Mouse (Mus musculus) lung, embryonic 16.5 days (tissue): ENCODE measurements around the gene Mafb. TPM values are rescaled to one million over a fixed set of nuclear protein-coding genes. Genes with fewer than 3 reads are reported as not detected.

Experiments
- ATAC-seq: fragments of 200-750 bp; cut with Nextera tagmentation; 2 replicates; pipeline ENCODE4 v1.8.0; 2017; ENCODE audit warnings: low read depth, mild to moderate bottlenecking, moderate library complexity
- H3K27ac ChIP-seq: fragments of 300-500 bp; sonication (generic); 2 replicates; pipeline ENCODE4 v1.5.1; 2014; ENCODE audit warnings: mild to moderate bottlenecking, control low read depth, low read length
- H3K27me3 ChIP-seq: fragments of 300-500 bp; sonication (generic); 2 replicates; pipeline ENCODE4 v1.6.1; 2014; ENCODE audit warnings: low read depth, low read length, mixed read lengths; ENCODE audit not compliant: control insufficient read depth, insufficient read depth
- H3K36me3 ChIP-seq: fragments of 300-500 bp; sonication (generic); 2 replicates; pipeline ENCODE4 v1.6.1; 2014; ENCODE audit warnings: low read length; ENCODE audit not compliant: control insufficient read depth, insufficient read depth
- H3K4me1 ChIP-seq: fragments of 300-500 bp; sonication (generic); replicated peaks from 2 replicates; pipeline ENCODE4 v1.6.1; 2014; ENCODE audit warnings: low read length, mixed read lengths; ENCODE audit not compliant: control insufficient read depth, insufficient read depth
- H3K4me2 ChIP-seq: fragments of 300-500 bp; sonication (generic); 2 replicates; pipeline ENCODE4 v1.6.1; 2014; ENCODE audit warnings: low read depth, low read length, control low read depth
- H3K4me3 ChIP-seq: fragments of 300-500 bp; sonication (generic); 2 replicates; pipeline ENCODE4 v1.5.1; 2014; ENCODE audit warnings: mild to moderate bottlenecking, low read length, control low read depth
- H3K9ac ChIP-seq: fragments of 300-500 bp; sonication (generic); 2 replicates; pipeline ENCODE4 v1.6.1; 2014; ENCODE audit warnings: low read length, control low read depth
- H3K9me3 ChIP-seq: fragments of 300-500 bp; sonication (generic); 2 replicates; pipeline ENCODE4 v1.6.1; 2016; ENCODE audit warnings: low read length; ENCODE audit not compliant: control insufficient read depth
- WGBS: fragments of 180-500 bp; shearing (Covaris S2); extraction: QIAGEN DNeasy Blood & Tissue Kit; methylation state at CpG from one replicate; pipeline ENCODE4 v1.1.7; 2014; 5-methylcytosine and 5-hydroxymethylcytosine counted together
- polyA plus RNA-seq: library from polyadenylated mRNA; unstranded; fragments of >200 nt; fragmentation: Nextera tagmentation; extraction: Ambion mirVana; gene quantifications from 2 replicates; pipeline ENCODE4 v1.2.1, GENCODE M21; 2015

Gene Mafb
- polyA plus RNA-seq, 1 experiment from 2014 or later, result 2.6 TPM

DNA sequence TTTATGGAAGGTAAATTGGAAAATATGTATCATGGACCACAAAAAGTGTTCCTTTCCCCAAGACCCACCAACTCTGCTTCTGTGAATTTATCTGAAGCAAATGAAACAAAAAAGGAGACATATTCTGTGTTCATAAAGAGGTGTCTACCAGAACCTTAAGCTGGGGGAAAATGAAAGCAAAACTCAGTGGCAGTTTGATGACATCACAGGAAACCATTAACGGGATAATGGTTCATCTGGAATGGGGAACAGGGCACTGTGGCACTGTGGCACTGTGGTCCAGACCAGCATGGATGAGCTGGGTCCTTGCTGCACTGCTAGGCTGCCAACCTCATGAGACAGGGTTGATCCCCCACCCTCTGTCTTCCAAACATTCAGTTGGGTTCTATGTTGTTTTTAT lies 31.8 kb downstream of the Mafb start:
- H3K27me3 ChIP-seq, result no peaks in the 10 kb centered on the region
- WGBS, result 53% methylated on average over 1 of the region's 1 CpGs
- no peaks in the 10 kb centered on the region for H3K9me3 ChIP-seq
- no peak overlapping the region for H3K4me2 ChIP-seq
- H3K4me1 ChIP-seq, result peaks cover 6% of the 10 kb centered on the region; the same call in 1 of the 2 replicates
- no peaks in the 10 kb centered on the region for H3K36me3 ChIP-seq
- no peak overlapping the region for H3K9ac ChIP-seq
- no peak overlapping the region for H3K4me3 ChIP-seq
- H3K27ac ChIP-seq, result no peak overlapping the region
- ATAC-seq, result no peak

DNA sequence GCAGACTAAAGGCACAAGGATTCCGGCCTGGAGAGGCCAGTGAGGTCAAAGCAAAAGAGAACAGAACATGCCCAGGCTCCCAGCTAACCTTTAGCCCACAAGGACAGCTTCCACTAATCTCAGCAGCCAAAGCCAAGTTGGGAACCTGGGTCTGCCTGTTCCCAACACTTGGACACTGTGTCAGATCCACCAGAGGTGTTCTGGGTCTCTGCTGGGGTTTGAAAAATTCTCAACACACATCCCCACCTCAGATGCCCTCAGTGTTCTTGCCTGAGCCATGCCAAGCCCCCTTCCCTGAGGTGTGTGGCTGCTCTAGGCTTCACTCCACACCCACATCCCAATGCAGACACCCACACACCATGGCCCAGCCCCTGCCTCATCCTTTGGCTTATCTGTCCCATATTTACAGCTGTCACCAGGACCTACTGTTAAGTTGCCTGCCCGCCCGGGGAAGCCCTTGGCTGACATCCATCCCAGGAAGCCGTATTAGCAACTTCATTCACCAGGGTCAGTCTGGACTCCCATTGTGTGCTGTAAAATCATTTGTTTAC lies 32.7 kb downstream of the Mafb start, which contains the start of gene Gm826:
Gm826 (minus strand) TSS at position 52 of the 551 bp plus-strand sequence.
- Histone ChIP-seq H3K36me3 (no peaks in the 10 kb centered on the region), H3K4me1 (peaks cover 6% of the 10 kb centered on the region), H3K4me2 (no peak within 1 kb of the TSS), H3K9me3 (no peaks in the 10 kb centered on the region), H3K9ac (no peak within 1 kb of the TSS), H3K27ac (no peak within 1 kb of the TSS), H3K4me3 (no peak within 1 kb of the TSS), H3K27me3 (no peaks in the 10 kb centered on the region)
- WGBS, result 41% methylated on average over 4 of the region's 4 CpGs
- peak; percentile 64 for ATAC-seq

DNA sequence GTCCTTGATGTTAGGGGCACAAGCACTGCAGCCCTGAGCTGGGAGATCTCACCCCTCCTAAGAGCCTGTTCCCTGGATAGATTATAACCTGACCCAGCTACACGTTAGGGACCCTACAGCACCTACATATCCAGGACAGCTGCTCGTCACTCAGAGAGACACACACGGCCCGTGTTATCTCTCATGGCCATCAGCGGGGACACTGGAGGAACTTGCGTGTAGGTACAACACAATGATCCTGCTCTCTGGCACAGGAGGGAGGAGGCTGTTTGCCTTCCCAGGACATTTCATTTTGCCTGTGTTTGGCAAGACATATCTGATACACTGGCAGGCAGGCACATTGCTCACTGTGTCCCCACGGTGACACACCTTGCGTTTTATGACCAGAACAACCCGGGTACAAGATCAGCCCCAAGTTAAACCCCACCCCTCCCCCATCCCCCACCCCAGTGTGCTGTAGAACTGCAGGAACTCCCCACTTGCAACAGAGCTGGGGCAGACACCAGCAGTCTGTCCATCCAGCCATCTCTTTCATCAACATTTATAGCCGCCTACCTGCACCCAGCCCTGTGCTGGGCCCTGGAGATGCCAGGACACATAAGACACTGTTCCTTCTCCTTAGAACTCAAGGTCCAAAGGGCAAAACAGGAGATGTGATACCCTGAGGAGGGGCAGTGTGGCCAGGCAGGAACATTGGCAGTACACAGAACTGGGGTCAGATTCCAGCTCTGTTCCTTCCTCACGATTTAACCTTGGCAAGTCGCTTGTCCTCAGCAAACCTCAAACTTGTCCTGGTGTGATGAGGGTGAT lies 34.1 kb downstream of the Mafb start:
- 77% methylated on average over 12 of the region's 12 CpGs for WGBS
- Histone ChIP-seq H3K9ac (no peak overlapping the region), H3K36me3 (no peaks in the 10 kb centered on the region), H3K27ac (no peak overlapping the region), H3K9me3 (no peaks in the 10 kb centered on the region), H3K4me1 (peaks cover 9% of the 10 kb centered on the region), H3K4me3 (no peak overlapping the region), H3K27me3 (no peaks in the 10 kb centered on the region), H3K4me2 (no peak overlapping the region)
- no peak for ATAC-seq

DNA sequence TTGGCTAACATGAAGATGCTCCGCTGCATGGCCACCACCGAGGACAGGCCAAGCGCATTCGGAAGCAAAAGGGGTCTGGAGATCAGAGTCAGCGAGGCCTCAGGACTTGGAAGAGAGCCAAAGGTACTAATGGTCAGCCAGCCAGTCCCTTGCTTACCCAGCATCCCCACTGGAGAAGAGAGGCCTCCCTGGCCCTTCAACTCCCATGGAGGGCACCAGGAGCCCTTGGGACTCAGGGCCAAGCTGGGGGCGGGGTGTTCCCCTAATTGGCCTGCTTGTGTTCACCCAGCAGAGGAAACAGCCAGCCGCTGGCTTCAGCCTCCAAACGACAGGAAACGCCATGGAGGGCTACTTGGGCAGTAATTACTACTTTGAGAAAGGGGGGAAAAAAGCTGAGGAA lies 38.0 kb downstream of the Mafb start:
- Histone ChIP-seq H3K4me3 (no peak overlapping the region), H3K27ac (no peak overlapping the region), H3K4me1 (peaks cover 9% of the 10 kb centered on the region), H3K9me3 (no peaks in the 10 kb centered on the region), H3K9ac (no peak overlapping the region), H3K27me3 (no peaks in the 10 kb centered on the region), H3K36me3 (no peaks in the 10 kb centered on the region), H3K4me2 (no peak overlapping the region)
- WGBS, result 33% methylated on average over 9 of the region's 9 CpGs
- ATAC-seq, result no peak

DNA sequence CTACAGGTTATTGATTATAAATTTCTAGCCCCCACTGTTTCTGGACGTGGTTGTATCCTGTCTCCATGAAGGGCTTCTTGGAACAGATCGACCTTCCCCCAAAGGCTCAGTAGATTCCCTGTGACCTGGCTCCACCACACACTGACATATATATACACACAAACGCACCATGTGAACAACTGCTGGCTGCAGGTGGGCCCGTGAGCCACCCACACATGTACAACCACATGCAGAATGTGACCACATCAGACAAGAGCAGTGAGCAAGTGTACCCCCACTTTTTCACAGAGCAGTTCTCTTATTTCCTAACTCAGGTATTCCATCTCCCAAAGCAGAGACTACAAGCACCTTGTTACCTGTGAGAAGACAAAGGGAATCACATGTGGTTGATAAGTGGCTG lies 39.1 kb downstream of the Mafb start:
- Histone ChIP-seq H3K4me2 (no peak overlapping the region), H3K9ac (no peak overlapping the region), H3K9me3 (no peaks in the 10 kb centered on the region), H3K36me3 (no peaks in the 10 kb centered on the region), H3K4me3 (no peak overlapping the region), H3K27ac (no peak overlapping the region), H3K4me1 (peaks cover 8% of the 10 kb centered on the region), H3K27me3 (no peaks in the 10 kb centered on the region)
- 77% methylated on average over 4 of the region's 4 CpGs for WGBS
- ATAC-seq, result no peak

DNA sequence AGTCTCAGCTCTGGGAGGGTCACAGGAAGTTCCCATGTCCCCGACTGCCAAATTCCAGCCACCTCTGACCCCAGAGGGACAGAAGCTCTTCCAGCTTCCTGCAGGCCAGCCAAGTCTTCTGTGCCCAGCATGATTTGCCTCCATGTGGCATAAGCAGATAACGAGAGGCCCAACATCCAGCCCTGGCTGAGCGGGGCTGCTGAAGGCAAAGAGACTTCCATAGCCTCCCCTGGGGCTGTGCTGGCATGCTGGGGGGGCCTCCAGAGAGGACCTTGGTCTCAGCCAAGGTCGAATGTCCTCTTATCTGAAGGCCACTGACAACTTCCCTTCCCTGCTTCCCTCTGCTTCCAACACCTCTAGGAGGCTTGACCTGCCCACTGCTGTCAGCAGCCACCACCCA lies 39.7 kb downstream of the Mafb start:
- H3K4me1 ChIP-seq, result peaks cover 8% of the 10 kb centered on the region
- H3K9me3 ChIP-seq, result no peaks in the 10 kb centered on the region
- no peaks in the 10 kb centered on the region for H3K27me3 ChIP-seq
- H3K4me2 ChIP-seq, result no peak overlapping the region
- no peak overlapping the region for H3K9ac ChIP-seq
- no peak overlapping the region for H3K4me3 ChIP-seq
- no peaks in the 10 kb centered on the region for H3K36me3 ChIP-seq
- no peak overlapping the region for H3K27ac ChIP-seq
- peak; percentile 75 for ATAC-seq
- WGBS, result 16% methylated on average over 4 of the region's 4 CpGs

DNA sequence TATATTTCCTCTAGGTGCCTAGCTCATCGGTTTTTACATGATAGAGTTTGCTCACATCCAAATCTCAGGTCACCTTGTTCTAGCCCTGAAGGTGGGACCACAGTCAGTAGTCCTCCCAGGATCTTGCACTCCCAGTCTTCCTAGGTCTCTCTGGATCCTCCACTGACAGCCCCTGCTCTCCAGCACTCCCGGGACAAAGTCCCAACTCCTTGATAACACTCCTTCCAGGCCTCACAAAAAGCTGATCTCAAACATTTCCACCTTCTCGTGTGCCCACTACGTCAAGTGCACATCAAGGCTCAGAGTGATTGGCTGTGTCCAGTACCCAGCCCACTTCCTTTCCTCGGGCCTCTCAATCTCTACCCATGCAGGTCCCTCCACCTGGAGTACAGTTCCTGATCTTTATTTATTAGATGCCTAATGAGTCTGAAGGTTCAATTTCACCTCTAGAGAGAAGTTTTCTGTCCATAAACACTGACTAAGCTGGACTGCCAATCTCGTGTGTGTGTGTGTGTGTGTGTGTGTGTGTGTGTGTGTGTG lies 41.7 kb downstream of the Mafb start:
- H3K27ac ChIP-seq, result no peak overlapping the region
- no peak overlapping the region for H3K9ac ChIP-seq
- H3K4me3 ChIP-seq, result no peak overlapping the region
- no peaks in the 10 kb centered on the region for H3K27me3 ChIP-seq
- no peak overlapping the region for H3K4me2 ChIP-seq
- no peaks in the 10 kb centered on the region for H3K9me3 ChIP-seq
- ATAC-seq, result no peak
- whole genome bisulfite sequencing, result 64% methylated on average over 6 of the region's 6 CpGs
- H3K36me3 ChIP-seq, result no peaks in the 10 kb centered on the region
- H3K4me1 ChIP-seq, result peaks cover 8% of the 10 kb centered on the region

DNA sequence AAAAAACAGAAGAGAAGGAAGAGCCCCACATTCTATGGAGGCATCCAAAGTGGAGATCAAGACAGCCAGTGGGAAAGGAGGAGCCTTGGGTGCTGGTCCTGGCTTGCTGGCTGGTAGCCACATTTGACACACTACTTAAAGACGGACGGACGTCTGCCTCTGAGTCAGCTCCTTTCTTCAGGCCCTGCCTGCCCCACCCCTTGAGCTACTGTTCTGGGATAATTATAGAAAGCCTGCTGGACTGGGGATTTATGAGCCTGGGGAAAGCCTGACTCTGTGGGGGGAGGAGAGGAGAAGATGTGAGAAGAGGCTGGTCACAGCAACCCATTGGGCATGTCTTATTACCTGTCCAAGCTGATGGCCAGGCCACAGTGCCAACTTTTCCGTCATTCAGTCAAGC lies 45.0 kb downstream of the Mafb start:
- no peaks in the 10 kb centered on the region for H3K4me1 ChIP-seq
- 32% methylated on average over 4 of the region's 4 CpGs for whole genome bisulfite sequencing
- no peak overlapping the region for H3K4me2 ChIP-seq
- H3K9ac ChIP-seq, result no peak overlapping the region
- H3K4me3 ChIP-seq, result no peak overlapping the region
- no peaks in the 10 kb centered on the region for H3K9me3 ChIP-seq
- no peaks in the 10 kb centered on the region for H3K36me3 ChIP-seq
- no peaks in the 10 kb centered on the region for H3K27me3 ChIP-seq
- H3K27ac ChIP-seq, result no peak overlapping the region
- 0 out of 2 replicates have a peak, but pooled peaks have one; percentile 20 for ATAC-seq

DNA sequence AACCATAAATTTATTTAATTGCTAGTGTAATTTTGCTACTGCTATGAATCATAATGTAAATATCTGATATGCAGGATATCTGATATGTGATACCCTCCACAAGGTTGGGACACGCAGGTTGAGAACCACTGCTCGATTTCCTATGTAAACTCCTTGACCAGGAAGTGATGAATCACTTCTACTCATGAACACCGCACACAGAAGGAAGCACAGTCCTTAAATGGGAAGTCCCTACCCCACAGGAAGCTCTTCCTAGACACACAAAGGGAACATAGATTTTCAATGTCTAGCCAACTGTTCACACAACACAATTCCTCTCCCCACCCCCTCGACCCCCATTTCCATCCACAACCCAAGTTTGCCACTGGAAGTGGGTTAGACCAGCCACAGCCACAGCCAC lies 48.6 kb downstream of the Mafb start:
- Histone ChIP-seq H3K9me3 (no peaks in the 10 kb centered on the region), H3K36me3 (no peaks in the 10 kb centered on the region), H3K4me1 (no peaks in the 10 kb centered on the region), H3K27me3 (no peaks in the 10 kb centered on the region), H3K27ac (no peak overlapping the region), H3K9ac (no peak overlapping the region), H3K4me3 (no peak overlapping the region), H3K4me2 (no peak overlapping the region)
- no peak for ATAC-seq
- WGBS, result 25% methylated on average over 4 of the region's 4 CpGs
